Mouse (Mus musculus): Measurements from ENCODE around the gene Wrap53.
A peak's percentile ranks its signal among the peaks of the same experiment; 100 is the strongest.
"Not testable (repeated sequence)": the region's sequence is repeated elsewhere in the genome, so short reads cannot be mapped to it uniquely, and the experiment has no call there.

Gene Wrap53

GRCm38 (mm10) chr11:69560896-69561854 lies 18.9 kb downstream of the Wrap53 start:
- DNase-seq = no peak

- DNase-seq = no peak
Measured at GRCm38 (mm10) chr11:69559851-69560765, 19.9 kb downstream of the Wrap53 start, which contains the start of gene Efnb3. Efnb3 (minus strand) TSS chr11:69560205.

- no peak for DNase-seq
Measured at GRCm38 (mm10) chr11:69559183-69559582, 20.9 kb downstream of the Wrap53 start.

- peak; percentile 37 for DNase-seq
Measured at GRCm38 (mm10) chr11:69558756-69559155, 21.3 kb downstream of the Wrap53 start.

GRCm38 (mm10) chr11:69557381-69557958 lies 22.6 kb downstream of the Wrap53 start:
- no peak for DNase-seq

- no peak for DNase-seq
Measured at GRCm38 (mm10) chr11:69554539-69555140, 25.4 kb downstream of the Wrap53 start.

GRCm38 (mm10) chr11:69553341-69553721 lies 26.7 kb downstream of the Wrap53 start:
- DNase-seq = no peak

GRCm38 (mm10) chr11:69552622-69553340 lies 27.3 kb downstream of the Wrap53 start:
- no peak for DNase-seq

- no peak for DNase-seq
Measured at GRCm38 (mm10) chr11:69551310-69551709, 28.7 kb downstream of the Wrap53 start.

- no peak for DNase-seq
Measured at GRCm38 (mm10) chr11:69549060-69549656, 30.9 kb downstream of the Wrap53 start, which contains the start of gene Dnah2. Dnah2 (minus strand) TSS chr11:69549110.

- DNase-seq = peak; percentile 57
Measured at GRCm38 (mm10) chr11:69547071-69547470, 33.0 kb downstream of the Wrap53 start.

- DNase-seq = peak; percentile 77
Measured at GRCm38 (mm10) chr11:69546423-69547053, 33.5 kb downstream of the Wrap53 start.

GRCm38 (mm10) chr11:69545957-69546356 lies 34.1 kb downstream of the Wrap53 start:
- no peak for DNase-seq

- no peak for DNase-seq
Measured at GRCm38 (mm10) chr11:69543598-69543997, 36.5 kb downstream of the Wrap53 start.

- DNase-seq = not testable (repeated sequence)
Measured at GRCm38 (mm10) chr11:69541741-69542140, 38.3 kb downstream of the Wrap53 start.

- no peak for DNase-seq
Measured at GRCm38 (mm10) chr11:69540700-69541099, 39.4 kb downstream of the Wrap53 start.

GRCm38 (mm10) chr11:69534990-69535389 lies 45.1 kb downstream of the Wrap53 start:
- DNase-seq = no peak

GRCm38 (mm10) chr11:69532480-69533150 lies 47.4 kb downstream of the Wrap53 start:
- peak; percentile 15 for DNase-seq

GRCm38 (mm10) chr11:69530755-69531154 lies 49.3 kb downstream of the Wrap53 start:
- not testable (repeated sequence) for DNase-seq

- not testable (repeated sequence) for DNase-seq
Measured at GRCm38 (mm10) chr11:69530281-69530680, 49.8 kb downstream of the Wrap53 start.
